Mouse (Mus musculus): ENCODE results near the gene Stambp. TPM values are rescaled to one million over a fixed set of nuclear protein-coding genes. Genes with fewer than 3 reads are reported as not detected.

The Stambp gene
- total RNA-seq (2023), result 23.9 TPM

GRCm38 (mm10) chr6:83572671-83573070 lies at the start of gene Stambp:
Gene Stambp (minus strand): TSS chr6:83572729.

GRCm38 (mm10) chr6:83536028-83536794 lies 36.3 kb downstream of the Stambp start, which contains the start of gene Actg2:
Gene Actg2 (minus strand): TSS chr6:83536265.

GRCm38 (mm10) chr6:83506258-83507167 lies 66.0 kb downstream of the Stambp start, which contains the start of gene Dguok:
Gene Dguok (minus strand): TSS chr6:83506969.

Other genes with a start within 250 kb of the Stambp start
- gene Mthfd2, start 246.8 kb downstream of the Stambp start, total RNA-seq (2023), result 26.2 TPM
- 102 TPM for gene Mob1a, start 246.7 kb downstream of the Stambp start, total RNA-seq (2023)
- gene Bola3, start 223.6 kb downstream of the Stambp start, total RNA-seq (2023), result 30.7 TPM
- 152 TPM for gene Tet3, start 113.6 kb downstream of the Stambp start, total RNA-seq (2023)
- 43.3 TPM for gene Dguok, start 65.8 kb downstream of the Stambp start, total RNA-seq (2023)
- gene Actg2, start 36.5 kb downstream of the Stambp start, total RNA-seq (2023), result not detected
- not detected for gene Clec4f, start 83.5 kb upstream of the Stambp start, total RNA-seq (2023)
- gene Cd207, start 105.1 kb upstream of the Stambp start, total RNA-seq (2023), result 0.34 TPM
- gene Vax2, start 138.5 kb upstream of the Stambp start, total RNA-seq (2023), result not detected
- not detected for gene Atp6v1b1, start 170.3 kb upstream of the Stambp start, total RNA-seq (2023)
- gene Ankrd53, start 189.9 kb upstream of the Stambp start, total RNA-seq (2023), result not detected
- gene Tex261, start 203.1 kb upstream of the Stambp start, total RNA-seq (2023), result 57.0 TPM
- gene Nagk, start 222.3 kb upstream of the Stambp start, total RNA-seq (2023), result 9.9 TPM